ENCODE assay signal across 8 mouse cellular contexts in genomic region chr7:56050487-56050911, GRCm38 (mm10). TPM values are rescaled to one million over a fixed set of nuclear protein-coding genes. Genes with fewer than 3 reads are reported as not detected.
DNase-seq lines count a peak whose midpoint lies in the region; ATAC-seq and TF ChIP-seq lines count a peak whose summit lies in the region.

No protein-coding gene starts in this region.

- H3K4me3 ChIP-seq in forebrain, postnatal 0 days (ENCODE audit: low read depth, low read length) = peak overlapping the region; percentile 57
- peak overlapping the region; percentile 83 for H3K4me3 ChIP-seq in hindbrain, embryonic 12.5 days
- H3K4me3 ChIP-seq in megakaryocyte, embryonic 14.5 days (replicated peaks) = peak overlapping the region; percentile 97

- DNase-seq in heart, adult 11 months = peak; percentile 94
- no peak for DNase-seq in heart, adult 8-10 months (ENCODE audit: low spot score)
- peak; percentile 51 for DNase-seq in cerebellum, adult 11-12 months
- peak; percentile 32 for DNase-seq in forebrain, postnatal 0 days
- peak; percentile 31 for DNase-seq in left cerebral cortex, postnatal 4 days
- DNase-seq in spleen, postnatal 10 days (ENCODE audit: low spot score in 2 of 2) = peak; percentile 38 to 50

- peak; percentile 21 for ATAC-seq in forebrain, postnatal 0 days
- peak; percentile 64 for ATAC-seq in hindbrain, embryonic 12.5 days (ENCODE audit: low FRiP score)

- TF ChIP-seq CTCF in forebrain, postnatal 0 days (IDR thresholded peaks at IDR 0.05; ENCODE audit: low read depth) = no peak

- no peaks in the 10 kb centered on the region for H3K27me3 ChIP-seq in forebrain, postnatal 0 days (ENCODE audit: insufficient read depth, low read length)
- H3K27me3 ChIP-seq in hindbrain, embryonic 12.5 days = no peaks in the 10 kb centered on the region
- no peaks in the 10 kb centered on the region for H3K27me3 ChIP-seq in megakaryocyte, embryonic 14.5 days (replicated peaks)

- WGBS in forebrain, postnatal 0 days = under 1% methylated on average over 18 of the region's 18 CpGs
- under 1% methylated on average over 18 of the region's 18 CpGs for WGBS in hindbrain, embryonic 12.5 days

- intact Hi-C loops in left cerebral cortex, postnatal 4 days (cut with DNase I) = no loop called here

- peak overlapping the region; percentile 59 for H3K4me2 ChIP-seq in forebrain, postnatal 0 days (ENCODE audit: low read depth)
- H3K4me2 ChIP-seq in hindbrain, embryonic 12.5 days (replicated peaks) = peak overlapping the region; percentile 69

- H3K36me3 ChIP-seq in forebrain, postnatal 0 days (ENCODE audit: insufficient read depth) = no peaks in the 10 kb centered on the region
- H3K36me3 ChIP-seq in hindbrain, embryonic 12.5 days = no peaks in the 10 kb centered on the region; the same call in 1 of the 2 replicates
- H3K36me3 ChIP-seq in megakaryocyte, embryonic 14.5 days (replicated peaks; ENCODE audit: low read length) = peaks cover 17% of the 10 kb centered on the region

- H3K9me3 ChIP-seq in forebrain, postnatal 0 days (ENCODE audit: low read length) = no peaks in the 10 kb centered on the region
- no peaks in the 10 kb centered on the region for H3K9me3 ChIP-seq in hindbrain, embryonic 12.5 days (replicated peaks)
- no peaks in the 10 kb centered on the region for H3K9me3 ChIP-seq in megakaryocyte, embryonic 14.5 days

- peak overlapping the region; percentile 85 for H3K27ac ChIP-seq in forebrain, postnatal 0 days (ENCODE audit: low read depth, low read length)
- peak overlapping the region; percentile 89 for H3K27ac ChIP-seq in hindbrain, embryonic 12.5 days

- H3K4me1 ChIP-seq in forebrain, postnatal 0 days (ENCODE audit: insufficient read depth) = peaks cover 6% of the 10 kb centered on the region; the same call in 1 of the 2 replicates
- peaks cover 15% of the 10 kb centered on the region for H3K4me1 ChIP-seq in hindbrain, embryonic 12.5 days
- H3K4me1 ChIP-seq in megakaryocyte, embryonic 14.5 days = peaks cover 38% of the 10 kb centered on the region

- H3K9ac ChIP-seq in forebrain, postnatal 0 days = peak overlapping the region; percentile 77
- peak overlapping the region; percentile 85 for H3K9ac ChIP-seq in hindbrain, embryonic 12.5 days

RNA-seq across cellular contexts. Expression of gene Herc2, which starts 0.5 kb away (rescaled TPM):
- total RNA-seq in heart, adult 8-10 months (2022) = 10 to 100 TPM; 41.9 to 48.4 (median 45.2) TPM
- total RNA-seq in forebrain, postnatal 0 days (2014; rRNA removed) = 72.8 and 85.4 TPM in 2 replicates
- polyA plus RNA-seq in forebrain, postnatal 0 days (2015; fragmentation: Nextera tagmentation; extraction: Ambion mirVana) = 29.0 and 38.4 TPM in 2 replicates
- polyA plus RNA-seq in hindbrain, embryonic 12.5 days (2016; fragmentation: Nextera tagmentation; extraction: Ambion mirVana) = 36.8 and 42.0 TPM in 2 replicates
- 100 to 1,000 TPM; 130 to 131 TPM for total RNA-seq in left cerebral cortex, postnatal 4 days (2021)
- 0.45 and 0.82 TPM in 2 replicates for polyA plus RNA-seq in megakaryocyte, embryonic 14.5 days (2012; ENCODE audit: insufficient read depth, low replicate concordance)

RNA-seq across cellular contexts. Expression of gene Nipa1, which starts 30.7 kb away (rescaled TPM):
- 1 to 10 TPM; 7.4 to 9.0 (median 7.8) TPM for total RNA-seq in heart, adult 8-10 months (2022)
- 48.1 and 51.2 TPM in 2 replicates for total RNA-seq in forebrain, postnatal 0 days (2014; rRNA removed)
- polyA plus RNA-seq in forebrain, postnatal 0 days (2015; fragmentation: Nextera tagmentation; extraction: Ambion mirVana) = 27.2 and 33.6 TPM in 2 replicates
- 16.4 and 19.2 TPM in 2 replicates for polyA plus RNA-seq in hindbrain, embryonic 12.5 days (2016; fragmentation: Nextera tagmentation; extraction: Ambion mirVana)
- 10 to 100 TPM; 65.4 to 66.1 TPM for total RNA-seq in left cerebral cortex, postnatal 4 days (2021)
- polyA plus RNA-seq in megakaryocyte, embryonic 14.5 days (2012; ENCODE audit: insufficient read depth, low replicate concordance) = 0.86 TPM in 1 of 2 replicates, not detected in the other
